Mouse (Mus musculus) midbrain, embryonic 16.5 days (tissue): ENCODE results near the gene Bmper. TPM values are rescaled to one million over a fixed set of nuclear protein-coding genes. Genes with fewer than 3 reads are reported as not detected.

ENCODE experiments used
- ATAC-seq: fragments of 200-750 bp; cut with Nextera tagmentation; 2 replicates; pipeline ENCODE4 v1.8.0; 2017; ENCODE audit warnings: moderate TSS enrichment
- H3K27ac ChIP-seq: fragments of 300-500 bp; sonication (generic); 2 replicates; pipeline ENCODE4 v1.5.1; 2014; ENCODE audit warnings: mild to moderate bottlenecking, low read length, mixed read lengths
- H3K27me3 ChIP-seq: fragments of 300-500 bp; sonication (generic); 2 replicates; pipeline ENCODE4 v1.6.1; 2014; ENCODE audit warnings: low read depth, low read length, mixed read lengths; ENCODE audit not compliant: control insufficient read depth, insufficient read depth
- H3K36me3 ChIP-seq: fragments of 300-500 bp; sonication (generic); 2 replicates; pipeline ENCODE4 v1.6.1; 2014; ENCODE audit warnings: mild to moderate bottlenecking, low read length, moderate library complexity, mixed read lengths; ENCODE audit not compliant: control insufficient read depth, insufficient read depth
- H3K4me1 ChIP-seq: fragments of 300-500 bp; sonication (generic); 2 replicates; pipeline ENCODE4 v1.6.1; 2014; ENCODE audit warnings: mild to moderate bottlenecking, low read length, mixed read lengths; ENCODE audit not compliant: control insufficient read depth, insufficient read depth
- H3K4me2 ChIP-seq: fragments of 300-500 bp; sonication (generic); 2 replicates; pipeline ENCODE4 v1.6.1; 2014; ENCODE audit warnings: mild to moderate bottlenecking, low read length, mixed read lengths
- H3K4me3 ChIP-seq: fragments of 300-500 bp; sonication (generic); 2 replicates; pipeline ENCODE4 v1.5.1; 2014; ENCODE audit warnings: low read depth, mild to moderate bottlenecking, low read length, moderate library complexity, mixed read lengths
- H3K9ac ChIP-seq: fragments of 300-500 bp; sonication (generic); 2 replicates; pipeline ENCODE4 v1.6.1; 2014; ENCODE audit warnings: low read depth, low read length, mixed read lengths
- H3K9me3 ChIP-seq: fragments of 300-500 bp; sonication (generic); replicated peaks from 2 replicates; pipeline ENCODE4 v1.6.1; 2014; ENCODE audit warnings: mild to moderate bottlenecking, low read length, mixed read lengths; ENCODE audit not compliant: control insufficient read depth, poor library complexity, severe bottlenecking
- WGBS: fragments of 180-500 bp; shearing (Covaris S2); extraction: QIAGEN DNeasy Blood & Tissue Kit; methylation state at CpG from one replicate; pipeline ENCODE4 v1.1.7; 2014; 5-methylcytosine and 5-hydroxymethylcytosine counted together
- polyA plus RNA-seq: library from polyadenylated mRNA; unstranded; fragments of >200 nt; fragmentation: Nextera tagmentation; extraction: Ambion mirVana; gene quantifications from 2 replicates; pipeline ENCODE4 v1.2.1, GENCODE M21; 2015

Bmper gene
- polyA plus RNA-seq, 1 experiment from 2014 or later = 9.6 TPM

DNA sequence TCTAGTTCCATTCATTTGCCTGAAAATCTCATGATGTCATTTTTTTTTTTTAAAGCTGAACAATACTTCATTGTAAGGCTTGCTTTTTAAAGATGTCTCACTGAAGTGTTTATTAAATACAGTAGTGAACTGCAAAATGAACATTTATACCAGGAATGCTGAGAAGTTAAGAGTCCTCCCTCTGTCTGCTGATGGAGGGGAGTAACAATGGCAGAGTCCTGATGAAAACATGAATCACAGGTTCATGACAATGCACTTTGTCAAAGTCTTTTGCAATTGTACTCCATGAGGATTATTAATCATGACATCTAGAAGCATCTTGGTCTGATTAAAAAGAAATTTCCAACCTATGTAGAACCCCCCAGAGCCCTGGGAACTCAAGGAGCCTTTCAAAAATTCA is 118.4 kb downstream of the Bmper start:
- Histone ChIP-seq H3K9me3 (no peaks in the 10 kb centered on the region; the same call in 1 of the 2 replicates), H3K4me3 (no peak overlapping the region), H3K4me1 (no peaks in the 10 kb centered on the region), H3K9ac (no peak overlapping the region), H3K36me3 (no peaks in the 10 kb centered on the region), H3K4me2 (no peak overlapping the region), H3K27ac (no peak overlapping the region), H3K27me3 (no peaks in the 10 kb centered on the region)
- no peak for ATAC-seq

DNA sequence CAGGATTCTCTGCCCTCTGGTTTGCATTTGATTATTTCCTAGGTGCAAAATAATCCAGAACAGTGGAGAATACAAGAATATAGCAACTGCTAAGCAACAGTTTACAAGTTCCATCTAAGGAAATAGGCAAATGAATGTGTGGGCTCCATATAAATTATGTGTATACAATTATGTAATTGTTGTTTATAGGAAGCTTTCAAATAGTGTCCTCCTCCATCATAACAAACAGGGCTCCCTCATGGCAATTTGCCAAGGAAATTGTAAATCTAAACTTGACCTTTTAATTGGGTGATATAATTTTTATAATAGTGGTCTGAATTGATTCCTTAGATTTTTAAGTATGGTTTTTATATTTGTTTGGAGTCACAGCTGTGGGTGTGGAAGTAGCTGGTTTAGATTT is 121.5 kb downstream of the Bmper start:
- Histone ChIP-seq H3K4me2 (no peak overlapping the region), H3K4me3 (no peak overlapping the region), H3K27me3 (no peaks in the 10 kb centered on the region), H3K4me1 (no peaks in the 10 kb centered on the region), H3K36me3 (no peaks in the 10 kb centered on the region), H3K9ac (no peak overlapping the region), H3K9me3 (no peaks in the 10 kb centered on the region), H3K27ac (no peak overlapping the region)
- ATAC-seq = no peak

DNA sequence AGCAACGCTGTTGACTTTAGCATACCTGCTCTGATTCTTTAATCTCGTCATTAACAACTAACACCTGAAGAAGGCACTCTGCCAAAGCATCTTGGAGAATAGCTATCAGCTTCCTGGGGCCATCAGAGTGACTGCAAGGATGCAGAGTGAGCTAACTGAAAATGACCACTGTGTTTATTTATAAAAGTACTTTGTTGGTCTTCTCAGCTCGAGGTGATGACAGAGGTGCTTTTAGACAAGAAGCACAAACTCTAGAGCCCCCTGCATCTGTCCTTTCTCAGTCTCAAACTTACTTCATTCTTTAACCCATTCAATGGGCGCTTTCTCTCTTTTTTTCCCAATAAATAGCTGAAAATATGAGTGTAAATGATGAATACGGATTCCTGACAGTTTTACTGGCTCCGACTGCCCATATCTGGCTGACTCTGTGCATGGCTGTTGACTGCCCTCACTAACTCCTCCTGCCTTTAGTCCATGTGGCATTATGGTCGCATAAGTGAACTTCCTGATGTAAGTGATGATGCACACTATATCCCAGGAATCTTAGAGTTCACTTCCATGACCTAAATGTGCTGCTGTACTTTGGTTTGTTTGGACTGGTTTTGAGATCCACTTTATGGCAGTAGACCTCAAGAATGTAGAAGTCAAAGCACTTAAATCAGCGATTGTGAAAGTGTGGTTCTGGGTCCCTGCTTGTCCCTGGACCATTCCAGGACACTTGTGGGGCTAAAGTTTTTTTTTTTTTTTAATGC is 122.4 kb downstream of the Bmper start:
- 84% methylated on average over 8 of the region's 8 CpGs for WGBS
- ATAC-seq = no peak
- no peaks in the 10 kb centered on the region for H3K27me3 ChIP-seq

DNA sequence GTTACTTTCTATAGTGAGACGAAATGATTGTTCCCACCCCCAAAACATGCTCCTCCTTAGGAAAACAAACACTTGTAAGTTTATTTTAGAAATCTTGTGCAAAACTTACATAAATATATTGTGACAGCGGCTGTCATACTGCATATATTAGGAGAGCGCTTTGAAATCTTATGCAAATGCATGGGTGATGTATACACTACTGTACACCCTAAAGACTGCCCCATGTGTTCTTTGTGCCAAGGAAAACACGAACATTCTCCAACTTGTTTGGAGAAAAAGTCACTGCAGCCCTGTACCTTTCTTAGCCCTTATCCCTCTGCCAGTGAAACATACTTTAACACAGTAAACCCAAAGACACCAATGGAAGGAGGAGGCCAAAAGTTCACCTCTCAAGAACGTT is 126.7 kb downstream of the Bmper start:
- WGBS = 84% methylated on average over 5 of the region's 5 CpGs
- Histone ChIP-seq H3K9ac (no peak overlapping the region), H3K4me3 (no peak overlapping the region), H3K4me2 (no peak overlapping the region), H3K9me3 (no peaks in the 10 kb centered on the region), H3K27me3 (no peaks in the 10 kb centered on the region), H3K27ac (no peak overlapping the region), H3K4me1 (no peaks in the 10 kb centered on the region), H3K36me3 (no peaks in the 10 kb centered on the region)
- no peak for ATAC-seq

More for the DNA sequence above, 122.4 kb downstream of the Bmper start:
- no peak overlapping the region for H3K4me2 ChIP-seq
- H3K4me1 ChIP-seq = no peaks in the 10 kb centered on the region
- no peaks in the 10 kb centered on the region for H3K36me3 ChIP-seq
- no peak overlapping the region for H3K4me3 ChIP-seq
- no peak overlapping the region for H3K27ac ChIP-seq
- no peak overlapping the region for H3K9ac ChIP-seq
- no peaks in the 10 kb centered on the region for H3K9me3 ChIP-seq

DNA sequence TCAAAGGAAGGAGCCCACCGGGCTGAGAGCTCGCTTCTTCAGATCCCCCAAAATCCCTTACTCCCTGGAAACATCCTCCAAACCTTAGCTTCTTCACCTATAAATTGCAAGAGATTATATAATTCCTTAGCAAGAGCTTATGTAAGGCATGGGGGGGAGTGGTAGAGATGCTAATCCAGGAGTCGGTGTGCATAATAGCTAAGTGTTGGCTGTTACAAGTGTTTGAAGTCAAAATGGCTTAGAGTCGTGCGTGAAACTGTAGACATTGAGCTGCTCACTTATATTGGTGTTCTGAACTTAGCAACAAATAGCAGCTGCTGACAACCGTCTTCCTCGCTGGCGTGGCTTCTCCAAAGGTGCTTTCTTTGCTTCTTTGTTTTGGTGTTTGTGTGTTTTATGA is 128.5 kb downstream of the Bmper start:
- Histone ChIP-seq H3K4me1 (no peaks in the 10 kb centered on the region), H3K4me3 (no peak overlapping the region), H3K27me3 (no peaks in the 10 kb centered on the region), H3K27ac (no peak overlapping the region), H3K9ac (no peak overlapping the region), H3K4me2 (no peak overlapping the region), H3K36me3 (no peaks in the 10 kb centered on the region), H3K9me3 (no peaks in the 10 kb centered on the region)
- 91% methylated on average over 8 of the region's 8 CpGs for WGBS
- ATAC-seq = no peak

DNA sequence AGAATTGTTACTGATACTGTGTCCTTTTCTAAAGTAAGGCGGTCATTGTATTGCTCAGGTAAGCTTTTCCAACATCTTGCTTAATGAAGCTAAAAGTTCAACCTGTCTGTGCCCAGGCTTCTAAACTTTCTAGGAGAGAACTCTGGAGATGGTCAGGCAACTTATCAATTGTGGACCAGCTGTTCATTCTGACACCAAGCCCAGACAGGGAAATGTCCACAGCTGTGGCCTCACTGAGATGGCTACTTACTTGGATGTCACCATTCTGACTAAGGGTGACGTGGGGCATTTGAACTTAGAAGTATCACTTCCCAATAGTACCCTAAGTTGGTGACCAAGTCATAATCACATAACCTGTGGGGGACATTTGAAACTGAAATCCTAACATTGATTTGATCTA is 129.5 kb downstream of the Bmper start:
- no peak overlapping the region for H3K9ac ChIP-seq
- H3K36me3 ChIP-seq = no peaks in the 10 kb centered on the region
- WGBS = 100% methylated on average over 2 of the region's 2 CpGs
- no peak overlapping the region for H3K27ac ChIP-seq
- H3K9me3 ChIP-seq = no peaks in the 10 kb centered on the region
- no peak for ATAC-seq
- no peaks in the 10 kb centered on the region for H3K4me1 ChIP-seq
- H3K4me3 ChIP-seq = no peak overlapping the region
- H3K4me2 ChIP-seq = no peak overlapping the region
- no peaks in the 10 kb centered on the region for H3K27me3 ChIP-seq

DNA sequence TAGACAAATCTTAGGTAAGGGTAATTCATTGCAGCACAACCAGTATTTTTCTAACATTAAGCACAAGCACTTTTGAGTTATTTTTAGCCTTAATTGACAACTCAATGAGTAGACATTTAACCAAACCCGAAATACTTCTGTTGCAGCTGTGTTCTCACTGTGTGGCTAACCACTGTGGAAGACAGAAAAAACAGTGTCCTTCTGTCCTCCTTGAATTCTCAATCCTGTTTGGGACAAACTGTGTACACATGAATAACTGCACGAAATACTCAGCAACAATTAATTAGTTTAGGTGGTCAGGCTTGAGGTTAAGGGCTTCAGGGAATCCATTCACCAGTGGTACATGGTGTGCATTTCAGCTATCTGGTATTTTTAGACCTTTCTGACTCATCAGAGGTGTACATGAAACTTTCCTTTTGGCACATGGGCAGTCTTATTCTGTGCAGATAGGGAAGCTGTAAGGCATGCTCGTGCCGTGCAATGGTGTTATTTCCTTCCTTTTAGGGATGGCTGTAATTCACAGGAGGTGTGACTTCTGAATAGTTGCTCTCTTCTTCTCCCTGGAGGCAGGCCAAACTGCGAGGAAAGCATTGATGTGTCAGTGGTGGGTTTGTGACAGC is 131.4 kb downstream of the Bmper start:
- Histone ChIP-seq H3K27ac (no peak overlapping the region), H3K9me3 (no peaks in the 10 kb centered on the region), H3K4me1 (no peaks in the 10 kb centered on the region), H3K4me3 (no peak overlapping the region), H3K27me3 (no peaks in the 10 kb centered on the region), H3K36me3 (no peaks in the 10 kb centered on the region), H3K4me2 (no peak overlapping the region), H3K9ac (no peak overlapping the region)
- ATAC-seq = no peak
- 74% methylated on average over 5 of the region's 5 CpGs for whole genome bisulfite sequencing

DNA sequence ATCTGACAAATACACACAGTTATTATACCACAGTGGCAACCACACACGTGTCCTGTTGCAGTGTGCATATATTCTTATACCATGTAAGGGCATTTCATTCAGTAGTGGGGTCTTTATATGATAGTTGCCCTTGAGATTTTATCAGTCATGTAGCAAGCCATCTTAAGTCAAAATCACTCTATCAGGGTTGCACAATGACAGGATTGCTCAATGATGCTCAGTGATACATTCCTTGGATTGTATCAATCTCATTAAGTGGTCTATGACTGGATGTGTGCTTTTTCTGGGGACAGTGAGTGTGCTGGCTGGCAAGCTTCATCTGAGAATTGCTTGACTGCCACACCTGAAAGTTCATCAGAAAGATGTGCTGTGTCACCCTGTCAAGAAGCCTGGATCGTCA is 135.2 kb downstream of the Bmper start:
- 93% methylated on average over 2 of the region's 2 CpGs for WGBS

DNA sequence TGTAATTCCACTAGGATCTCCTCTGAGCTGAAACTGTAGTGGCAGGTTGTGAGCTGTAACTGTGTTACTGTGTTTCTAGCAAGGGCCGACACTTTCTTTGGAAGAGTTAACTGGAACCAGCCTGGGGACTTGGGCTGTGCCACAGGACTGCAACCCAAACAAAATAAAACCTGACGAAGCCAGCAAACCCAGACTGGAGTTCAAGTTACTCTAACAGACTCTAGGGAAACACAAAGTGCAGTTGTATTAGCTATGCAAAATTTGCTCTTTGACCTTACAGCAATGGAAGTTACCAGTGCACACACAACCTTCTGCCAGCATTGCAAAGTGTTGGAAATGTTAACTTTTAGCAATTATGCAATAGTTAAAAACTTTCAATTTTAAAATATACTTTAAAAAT is 140.3 kb downstream of the Bmper start:
- ATAC-seq = no peak
- H3K9ac ChIP-seq = no peak overlapping the region

More for the DNA sequence above, 135.2 kb downstream of the Bmper start:
- Histone ChIP-seq H3K4me1 (no peaks in the 10 kb centered on the region), H3K27ac (no peak overlapping the region), H3K27me3 (no peaks in the 10 kb centered on the region), H3K4me3 (no peak overlapping the region), H3K36me3 (no peaks in the 10 kb centered on the region), H3K9ac (no peak overlapping the region), H3K9me3 (no peaks in the 10 kb centered on the region), H3K4me2 (no peak overlapping the region)
- no peak for ATAC-seq

More for the DNA sequence above, 140.3 kb downstream of the Bmper start:
- Histone ChIP-seq H3K4me3 (no peak overlapping the region), H3K36me3 (no peaks in the 10 kb centered on the region), H3K27me3 (no peaks in the 10 kb centered on the region), H3K4me2 (no peak overlapping the region), H3K27ac (no peak overlapping the region), H3K9me3 (no peaks in the 10 kb centered on the region), H3K4me1 (no peaks in the 10 kb centered on the region)
- 88% methylated on average over 2 of the region's 2 CpGs for WGBS
